Mouse (Mus musculus) adipocyte (in vitro differentiated cells): ENCODE results near the gene Herc4.
A peak's percentile ranks its signal among the peaks of the same experiment; 100 is the strongest.

Experiments used
- DNase-seq: peaks from one replicate; pipeline ENCODE4 v3.0.0-alpha.2; 2016; ENCODE audit warnings: low spot score

The Herc4 gene

DNA sequence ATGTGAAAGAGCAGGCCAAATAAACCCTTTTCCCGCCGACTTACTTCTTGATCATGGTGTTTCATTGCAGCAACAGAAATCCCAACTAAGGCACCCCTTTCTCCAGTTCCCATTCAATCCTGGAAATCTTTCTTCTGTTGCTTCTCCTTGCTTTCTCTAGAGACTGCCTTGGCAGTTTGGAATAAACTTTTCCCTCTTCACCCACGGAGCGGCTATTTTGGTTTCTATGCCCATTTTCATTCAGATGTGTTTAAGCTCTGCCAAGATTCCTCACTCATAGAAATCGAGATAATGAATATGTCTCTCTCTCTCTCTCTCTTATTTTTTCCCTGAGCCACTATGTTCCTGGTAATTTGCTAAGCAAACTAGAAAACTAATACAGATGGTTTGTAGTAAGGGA, 108.5 kb downstream of the Herc4 start:
- peak; percentile 10 for DNase-seq

DNA sequence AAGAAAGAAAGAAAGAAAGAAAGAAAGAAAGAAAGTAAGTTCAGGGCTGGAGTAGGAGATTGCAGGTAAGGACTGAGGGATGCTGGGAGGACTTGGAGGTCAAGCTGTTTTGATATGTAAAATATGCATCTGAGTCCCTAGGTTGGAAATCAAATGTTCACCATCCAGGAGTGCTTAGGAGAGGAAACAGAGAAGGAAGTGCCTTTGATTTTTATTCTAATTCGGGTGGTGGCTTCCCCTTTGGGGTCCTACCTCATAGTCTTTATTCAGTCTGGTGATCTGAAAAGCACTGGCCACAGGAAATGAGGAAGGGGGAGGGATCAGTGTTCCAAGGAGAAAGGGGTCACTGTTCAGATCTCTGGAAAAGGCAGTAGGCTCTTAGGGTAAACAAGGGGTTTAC, 116.9 kb downstream of the Herc4 start:
- no peak for DNase-seq

DNA sequence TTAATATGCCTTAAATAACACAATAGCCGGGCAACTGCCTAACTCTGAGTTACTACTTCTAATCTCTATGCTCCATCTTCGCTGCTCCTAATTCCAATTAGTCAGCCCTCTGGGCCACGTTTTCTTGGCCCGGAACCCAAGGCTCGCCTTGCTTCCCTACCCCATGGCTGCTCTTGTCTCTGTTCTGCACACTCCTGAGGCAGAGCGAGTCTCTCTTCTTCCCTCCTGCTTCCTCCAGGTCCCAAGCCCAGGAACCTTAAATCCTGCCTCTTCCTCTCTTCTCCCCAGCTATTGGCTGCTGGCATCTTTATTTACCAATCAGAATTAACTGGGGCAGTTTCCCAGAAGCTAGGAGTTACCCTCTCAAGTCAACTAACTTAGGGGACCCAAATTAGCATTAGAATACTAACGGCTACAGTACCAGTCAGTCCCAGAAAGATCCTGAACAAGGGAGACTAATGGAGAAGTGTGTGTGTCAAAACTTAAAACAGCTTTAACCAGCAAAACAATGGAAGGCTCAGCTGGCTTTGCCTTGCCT, 122.4 kb downstream of the Herc4 start:
- DNase-seq: no peak

DNA sequence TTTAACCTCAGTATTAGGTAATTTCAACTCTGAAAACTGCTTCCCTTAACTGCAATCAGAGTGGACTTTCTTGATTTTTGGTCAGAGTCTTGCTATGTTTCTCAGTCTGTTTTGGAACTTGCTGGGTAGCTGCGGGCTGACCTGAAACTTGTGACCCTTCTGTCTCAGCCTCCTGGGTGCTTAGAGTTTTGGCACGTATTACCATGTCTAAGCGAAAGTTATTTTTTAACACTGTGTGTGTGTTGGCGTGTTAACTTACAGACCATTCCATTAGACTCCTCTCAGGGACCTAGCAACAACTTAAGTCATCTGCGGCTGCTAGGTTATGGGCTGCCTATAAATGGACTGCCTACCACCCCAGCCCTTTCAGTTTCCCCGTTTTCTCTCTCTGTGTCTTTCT, 123.8 kb downstream of the Herc4 start:
- no peak for DNase-seq
